Mouse (Mus musculus) thymus, adult 2 months (tissue): ENCODE results near the gene Syngr1.

Experiments used
- CTCF ChIP-seq: fragments of 200-500 bp; IDR thresholded peaks from 2 replicates; pipeline ENCODE4 v1.5.1; 2012; ENCODE audit warnings: mild to moderate bottlenecking, control low read depth, low read length, moderate library complexity, borderline replicate concordance; ENCODE audit not compliant: control insufficient read depth, poor library complexity, insufficient read depth; ENCODE audit errors: extremely low read depth
- POLR2A ChIP-seq: fragments of 200-500 bp; IDR thresholded peaks from 2 replicates; pipeline ENCODE4 v1.6.1; 2012; ENCODE audit warnings: mild to moderate bottlenecking, low read length, control low read depth, moderate library complexity; ENCODE audit not compliant: control insufficient read depth, poor library complexity, insufficient read depth; ENCODE audit errors: extremely low read depth

- TF ChIP-seq POLR2A (no peak), CTCF (no peak)
These were observed 22.0 kb upstream of the Syngr1 start for GRCm38 (mm10) chr15:80069171-80069570.
